Mouse (Mus musculus) left cerebral cortex, adult 9 months (tissue): ENCODE measurements around the gene Lsg1.

Experiments
- DNase-seq, 2 experiments: peaks; one replicate each; pipeline ENCODE4 v3.0.0; 2022; ENCODE audit warnings: low spot score in 2 of 2

Gene Lsg1

GRCm38 (mm10) chr16:30600431-30601045, 13.1 kb upstream of the Lsg1 start:
- peak in 1 of 2 experiments; percentile 43 for DNase-seq

GRCm38 (mm10) chr16:30599491-30600268, 12.3 kb upstream of the Lsg1 start, which contains the start of gene Fam43a:
TSS of gene Fam43a (plus strand) at chr16:30599723.
- peak in 1 of 2 experiments; percentile 87 for DNase-seq

GRCm38 (mm10) chr16:30596959-30597681, 9.7 kb upstream of the Lsg1 start:
- peak in 1 of 2 experiments; percentile 97 for DNase-seq

GRCm38 (mm10) chr16:30595835-30596557, 8.6 kb upstream of the Lsg1 start:
- no peak for DNase-seq

GRCm38 (mm10) chr16:30595356-30595755, 8.0 kb upstream of the Lsg1 start:
- no peak for DNase-seq

- DNase-seq = no peak
Measured at GRCm38 (mm10) chr16:30591990-30592389, 4.6 kb upstream of the Lsg1 start.

GRCm38 (mm10) chr16:30590264-30591209, 3.1 kb upstream of the Lsg1 start:
- no peak for DNase-seq

- DNase-seq = no peak
Measured at GRCm38 (mm10) chr16:30586935-30587493, 378 bp downstream of the Lsg1 start.

GRCm38 (mm10) chr16:30580765-30581164, 6.6 kb downstream of the Lsg1 start:
- no peak for DNase-seq

- DNase-seq = no peak
Measured at GRCm38 (mm10) chr16:30576392-30576791, 11.0 kb downstream of the Lsg1 start.

GRCm38 (mm10) chr16:30575815-30576214, 11.6 kb downstream of the Lsg1 start:
- no peak for DNase-seq

- DNase-seq = no peak
Measured at GRCm38 (mm10) chr16:30572239-30572638, 15.2 kb downstream of the Lsg1 start.

GRCm38 (mm10) chr16:30571378-30571777, 16.0 kb downstream of the Lsg1 start:
- DNase-seq = no peak

GRCm38 (mm10) chr16:30570173-30570572, 17.2 kb downstream of the Lsg1 start:
- DNase-seq = no peak

GRCm38 (mm10) chr16:30565631-30566030, 21.8 kb downstream of the Lsg1 start:
- no peak for DNase-seq

- DNase-seq = no peak
Measured at GRCm38 (mm10) chr16:30560601-30561000, 26.8 kb downstream of the Lsg1 start.

- no peak for DNase-seq
Measured at GRCm38 (mm10) chr16:30559312-30559992, 27.9 kb downstream of the Lsg1 start.

GRCm38 (mm10) chr16:30554109-30554508, 33.3 kb downstream of the Lsg1 start:
- DNase-seq = no peak

- DNase-seq = peak; percentile 26 to 65
Measured at GRCm38 (mm10) chr16:30552621-30553338, 34.6 kb downstream of the Lsg1 start.
